Mouse (Mus musculus): Measurements from ENCODE around the gene Trpm4. TPM values are rescaled to one million over a fixed set of nuclear protein-coding genes. Genes with fewer than 3 reads are reported as not detected.

Gene Trpm4
- polyA plus RNA-seq, 1 experiment from 2014 or later = 10.5 TPM

DNA sequence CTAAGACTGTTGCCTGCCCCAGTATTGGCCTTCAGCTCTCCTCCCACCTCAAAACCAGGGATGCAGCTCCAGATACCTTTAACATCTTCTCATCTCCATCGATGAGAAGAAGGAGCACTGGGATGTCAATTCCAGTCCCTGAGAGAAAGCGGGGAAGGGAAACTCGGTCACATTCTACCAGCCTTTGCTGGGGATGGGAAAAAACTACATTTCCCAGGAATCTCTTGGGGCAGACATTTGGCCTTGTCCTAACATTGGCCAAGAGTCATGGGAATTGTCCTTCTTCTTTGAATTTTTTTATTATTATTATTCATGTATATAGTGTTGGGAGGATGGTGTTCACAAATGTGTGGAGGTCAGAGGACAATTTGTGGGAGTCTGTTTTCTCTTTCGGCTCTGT is 11.3 kb downstream of the Trpm4 start:
- Histone ChIP-seq H3K27me3 (ENCODE audit: insufficient read depth, poor library complexity, severe bottlenecking) (no peaks in the 10 kb centered on the region), H3K4me3 (no peak overlapping the region), H3K4me1 (replicated peaks) (no peaks in the 10 kb centered on the region), H3K27ac (no peak overlapping the region), H3K9me3 (peaks cover 3% of the 10 kb centered on the region; the same call in 1 of the 2 replicates), H3K36me3 (peaks cover 26% of the 10 kb centered on the region)
- DNase-seq (ENCODE audit: low spot score) = no peak
- WGBS = 88% methylated on average over 4 of the region's 4 CpGs

DNA sequence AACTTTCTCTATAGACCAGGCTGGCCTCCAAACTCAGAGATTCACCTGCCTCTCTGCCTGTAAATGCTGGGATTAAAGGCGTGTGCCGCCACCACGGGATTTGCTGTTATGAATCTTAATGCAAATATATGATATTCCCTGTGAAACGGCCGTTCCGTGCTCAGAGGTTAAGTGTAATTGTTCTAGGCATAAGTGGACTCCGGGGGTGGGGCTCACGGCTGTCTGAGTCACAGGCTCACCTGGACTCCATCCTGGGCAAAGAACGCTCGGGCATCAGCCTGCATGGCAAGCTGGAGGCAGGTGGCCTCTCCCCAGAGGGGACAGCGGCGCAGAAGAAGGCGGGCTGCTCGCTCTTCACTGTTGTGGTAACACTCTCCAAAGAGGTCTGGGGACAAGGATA is 17.0 kb downstream of the Trpm4 start:
- Histone ChIP-seq H3K27me3 (ENCODE audit: insufficient read depth, poor library complexity, severe bottlenecking) (no peaks in the 10 kb centered on the region), H3K4me1 (replicated peaks) (peaks cover 17% of the 10 kb centered on the region), H3K9me3 (no peaks in the 10 kb centered on the region), H3K4me3 (no peak overlapping the region), H3K36me3 (peaks cover 6% of the 10 kb centered on the region; the same call in 1 of the 2 replicates), H3K27ac (no peak overlapping the region)
- 94% methylated on average over 14 of the region's 14 CpGs for WGBS
- DNase-seq (ENCODE audit: low spot score) = no peak

DNA sequence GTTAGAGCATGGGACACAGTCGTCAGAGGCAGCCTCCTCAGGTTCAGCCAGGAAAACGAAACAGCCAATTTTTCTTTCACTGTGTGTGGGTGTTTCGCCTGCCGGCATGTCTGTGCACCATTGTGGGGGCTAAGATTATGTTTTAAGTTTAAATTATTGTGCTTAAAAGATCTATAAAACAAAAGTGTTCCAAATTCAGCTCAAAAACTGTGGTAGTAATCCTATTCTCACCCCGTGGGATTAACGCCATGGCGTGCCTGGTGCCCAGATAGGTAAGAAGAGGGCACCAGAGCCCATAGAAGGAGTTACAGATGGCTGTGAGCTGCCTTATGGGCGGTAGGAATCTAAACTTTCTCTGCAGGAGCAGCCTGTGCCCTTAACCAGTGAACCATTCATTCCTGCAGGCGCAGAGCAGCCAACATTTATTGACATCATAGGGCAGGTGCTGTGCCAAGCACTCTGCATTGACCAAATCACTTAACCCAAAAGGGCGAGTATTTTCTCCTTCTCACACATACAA is 18.3 kb downstream of the Trpm4 start:
- Histone ChIP-seq H3K27ac (no peak overlapping the region), H3K27me3 (ENCODE audit: insufficient read depth, poor library complexity, severe bottlenecking) (0 out of 2 replicates have a peak, but pooled peaks cover 5% of the 10 kb centered on the region), H3K4me3 (no peak overlapping the region), H3K36me3 (peaks cover 6% of the 10 kb centered on the region; the same call in 1 of the 2 replicates), H3K4me1 (replicated peaks) (peaks cover 17% of the 10 kb centered on the region), H3K9me3 (no peaks in the 10 kb centered on the region)
- 85% methylated on average over 10 of the region's 10 CpGs for WGBS
- DNase-seq (ENCODE audit: low spot score) = no peak

DNA sequence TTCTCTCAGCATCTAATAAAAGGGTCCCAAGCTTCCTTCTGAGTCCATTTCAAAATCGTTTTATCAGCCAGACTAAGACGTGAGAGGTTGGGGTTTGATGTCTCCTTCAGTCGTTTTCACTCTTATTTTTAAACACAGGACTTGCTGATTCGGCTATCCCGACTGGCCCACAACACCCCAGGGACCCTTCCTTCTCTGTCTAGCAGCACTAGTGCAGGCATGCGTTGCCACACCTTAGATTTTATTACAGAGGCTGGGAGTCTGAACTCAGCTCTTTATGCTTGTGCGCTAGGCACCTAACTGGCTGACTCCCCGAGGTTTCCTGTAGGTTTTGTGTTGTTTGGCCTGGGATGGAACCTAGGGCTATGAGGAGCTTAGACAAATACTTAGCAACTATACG is 20.1 kb downstream of the Trpm4 start:
- Histone ChIP-seq H3K4me1 (replicated peaks) (peaks cover 28% of the 10 kb centered on the region), H3K27ac (no peak overlapping the region), H3K9me3 (no peaks in the 10 kb centered on the region), H3K4me3 (no peak overlapping the region), H3K27me3 (ENCODE audit: insufficient read depth, poor library complexity, severe bottlenecking) (peaks cover 6% of the 10 kb centered on the region; the same call in 1 of the 2 replicates), H3K36me3 (peaks cover 6% of the 10 kb centered on the region; the same call in 1 of the 2 replicates)
- DNase-seq (ENCODE audit: low spot score) = no peak
- WGBS = 46% methylated on average over 9 of the region's 9 CpGs

DNA sequence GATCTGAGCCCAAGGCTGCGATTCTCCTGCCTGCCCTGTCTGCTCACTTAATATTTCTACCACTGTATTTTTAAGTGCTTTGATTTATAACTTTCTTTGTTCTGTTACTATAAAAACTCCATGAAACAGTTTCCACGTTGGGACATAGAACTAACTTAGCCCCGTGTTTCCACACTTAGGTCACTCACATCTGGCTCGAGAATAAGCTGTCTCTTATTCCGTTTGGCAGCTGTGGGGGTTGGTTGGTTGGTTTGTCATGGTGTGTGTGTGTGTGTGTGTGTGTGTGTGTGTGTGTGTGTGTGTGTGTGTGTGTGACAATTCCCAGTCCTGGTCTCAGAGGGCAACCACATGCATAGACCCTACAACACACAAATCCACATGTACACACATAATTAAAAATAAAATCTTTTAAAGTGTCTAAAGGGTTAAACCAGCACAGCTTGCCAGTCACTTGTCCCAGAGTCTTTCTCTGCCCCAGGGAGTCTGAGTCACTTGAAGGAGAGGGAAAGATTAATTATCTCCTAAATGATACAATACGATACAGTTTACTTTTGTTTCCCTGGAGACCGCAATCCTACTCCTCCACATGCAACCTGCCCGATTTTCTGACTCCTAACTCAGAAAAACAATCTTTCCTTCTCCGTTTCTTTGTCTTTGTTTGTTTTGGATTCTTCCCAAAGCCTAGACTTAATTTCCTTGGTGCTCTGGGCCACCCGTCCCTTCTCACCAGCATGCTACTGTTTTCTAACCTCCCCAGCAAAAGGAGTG is 20.7 kb downstream of the Trpm4 start:
- Histone ChIP-seq H3K4me3 (no peak overlapping the region), H3K9me3 (no peaks in the 10 kb centered on the region), H3K27me3 (ENCODE audit: insufficient read depth, poor library complexity, severe bottlenecking) (peaks cover 10% of the 10 kb centered on the region; the same call in 1 of the 2 replicates), H3K27ac (no peak overlapping the region), H3K36me3 (peaks cover 6% of the 10 kb centered on the region; the same call in 1 of the 2 replicates), H3K4me1 (replicated peaks) (peaks cover 29% of the 10 kb centered on the region)
- DNase-seq (ENCODE audit: low spot score) = no peak
- WGBS = 40% methylated on average over 10 of the region's 10 CpGs

DNA sequence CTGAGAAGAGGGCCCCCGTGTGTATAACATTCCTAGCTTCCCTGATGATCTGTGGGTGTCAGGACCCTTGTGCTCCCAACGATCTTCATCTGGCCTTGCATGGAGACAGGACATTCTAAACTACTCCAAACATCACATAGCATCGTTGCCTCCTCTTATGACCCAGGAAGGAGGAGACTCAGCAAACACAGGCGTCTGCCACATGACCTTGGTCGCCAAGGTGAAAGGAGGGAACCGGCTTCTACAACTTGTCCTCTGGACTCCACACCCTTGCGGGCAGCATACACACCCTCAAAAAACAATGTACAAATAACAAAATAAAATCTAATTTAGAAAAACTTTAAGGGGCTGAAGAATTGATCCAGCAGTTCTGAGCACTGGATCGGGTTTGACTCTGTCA is 21.6 kb downstream of the Trpm4 start:
- Histone ChIP-seq H3K4me1 (replicated peaks) (peaks cover 29% of the 10 kb centered on the region), H3K4me3 (no peak overlapping the region), H3K27me3 (ENCODE audit: insufficient read depth, poor library complexity, severe bottlenecking) (peaks cover 10% of the 10 kb centered on the region; the same call in 1 of the 2 replicates), H3K27ac (no peak overlapping the region), H3K36me3 (0 out of 2 replicates have a peak, but pooled peaks cover 3% of the 10 kb centered on the region), H3K9me3 (no peaks in the 10 kb centered on the region)
- DNase-seq (ENCODE audit: low spot score) = no peak
- 68% methylated on average over 8 of the region's 8 CpGs for WGBS

DNA sequence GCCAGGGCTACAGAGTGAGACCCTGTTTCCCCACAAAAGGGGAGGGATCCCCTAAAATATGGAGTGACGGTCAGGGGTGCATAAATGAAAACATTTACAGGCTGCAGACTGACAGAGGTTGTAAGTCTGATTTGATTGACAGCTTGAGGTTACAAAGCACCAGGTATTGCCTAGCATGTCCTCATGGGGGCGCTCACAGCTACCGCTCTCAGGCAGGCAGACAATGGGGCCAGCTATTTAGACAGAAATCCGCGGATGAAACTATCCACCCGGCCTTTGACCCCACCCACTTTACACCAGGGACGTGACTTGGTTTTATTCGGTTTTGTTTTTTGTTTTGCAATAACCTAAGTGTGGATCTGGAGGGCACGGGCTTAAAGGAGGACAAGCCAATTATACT is 24.1 kb downstream of the Trpm4 start:
- no peaks in the 10 kb centered on the region for H3K36me3 ChIP-seq
- WGBS = 14% methylated on average over 9 of the region's 9 CpGs
- DNase-seq (ENCODE audit: low spot score) = peak; percentile 77
- H3K4me1 ChIP-seq (replicated peaks) = peaks cover 41% of the 10 kb centered on the region
- peak overlapping the region; percentile 70 for H3K27ac ChIP-seq
- H3K27me3 ChIP-seq (ENCODE audit: insufficient read depth, poor library complexity, severe bottlenecking) = peaks cover 10% of the 10 kb centered on the region; the same call in 1 of the 2 replicates
- H3K4me3 ChIP-seq = no peak overlapping the region
- no peaks in the 10 kb centered on the region for H3K9me3 ChIP-seq

DNA sequence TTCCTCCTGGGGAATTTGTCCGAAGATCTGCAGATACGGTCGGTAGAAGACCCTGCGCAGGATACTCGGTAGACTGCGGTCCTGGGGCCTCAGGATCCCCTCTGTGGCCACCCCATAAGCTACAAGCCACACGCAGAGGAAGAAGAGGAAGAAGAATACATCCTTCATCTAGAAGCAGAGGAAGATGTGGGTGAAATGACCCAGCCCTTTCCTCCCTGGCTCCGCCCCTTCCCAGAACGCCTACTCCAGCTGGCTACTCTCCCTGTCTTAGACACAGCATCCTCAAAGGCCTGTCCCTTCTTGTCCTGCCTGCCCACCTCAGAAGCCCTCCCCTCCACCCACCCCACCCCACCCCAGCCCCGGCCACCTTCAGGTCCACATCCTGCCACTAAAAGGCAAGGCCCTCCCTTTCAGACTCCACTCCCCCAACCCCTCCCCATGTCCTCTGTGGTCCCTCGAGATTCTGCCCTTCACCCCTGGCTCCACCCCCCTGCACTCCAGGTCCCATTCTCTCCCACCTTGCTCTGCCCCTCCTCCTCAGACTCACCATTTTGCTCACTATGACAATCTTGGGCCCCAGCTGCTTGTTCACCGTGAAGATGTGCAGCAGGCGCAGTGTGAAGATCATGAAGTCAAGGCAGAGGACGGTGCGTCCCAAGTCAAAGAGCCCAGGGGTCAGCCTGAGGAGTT is 24.9 kb downstream of the Trpm4 start:
- no peaks in the 10 kb centered on the region for H3K9me3 ChIP-seq
- H3K4me1 ChIP-seq (replicated peaks) = peaks cover 40% of the 10 kb centered on the region
- no peaks in the 10 kb centered on the region for H3K36me3 ChIP-seq
- peak overlapping the region; percentile 70 for H3K27ac ChIP-seq
- no peak overlapping the region for H3K4me3 ChIP-seq
- H3K27me3 ChIP-seq (ENCODE audit: insufficient read depth, poor library complexity, severe bottlenecking) = peaks cover 10% of the 10 kb centered on the region; the same call in 1 of the 2 replicates
- 66% methylated on average over 15 of the region's 15 CpGs for WGBS
- no peak for DNase-seq (ENCODE audit: low spot score)

DNA sequence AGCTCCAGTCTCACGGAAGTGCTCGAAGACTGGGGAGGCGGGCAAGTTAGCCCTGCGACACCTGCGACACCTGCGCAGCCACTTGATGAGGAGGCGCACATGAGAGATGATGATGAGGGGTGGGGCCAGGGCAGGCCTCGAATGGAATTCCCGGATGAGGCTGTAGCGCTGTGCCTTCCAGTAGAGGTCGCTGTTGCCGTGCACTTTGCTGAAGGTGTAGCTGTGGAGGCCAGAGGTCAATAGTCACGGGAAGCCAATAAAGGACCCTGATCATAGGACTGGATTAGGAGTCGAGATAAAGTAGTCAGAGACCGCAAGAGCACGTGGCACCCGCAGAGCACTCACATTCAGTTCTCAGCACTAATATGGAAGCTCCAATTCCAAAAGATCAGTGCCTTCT is 28.3 kb downstream of the Trpm4 start:
- Histone ChIP-seq H3K36me3 (no peaks in the 10 kb centered on the region), H3K4me1 (replicated peaks) (peaks cover 29% of the 10 kb centered on the region), H3K9me3 (no peaks in the 10 kb centered on the region), H3K27me3 (ENCODE audit: insufficient read depth, poor library complexity, severe bottlenecking) (peaks cover 5% of the 10 kb centered on the region; the same call in 1 of the 2 replicates), H3K27ac (peak overlapping the region; percentile 76), H3K4me3 (peak overlapping the region; percentile 49)
- peak; percentile 81 for DNase-seq (ENCODE audit: low spot score)
- 4% methylated on average over 17 of the region's 17 CpGs for WGBS

DNA sequence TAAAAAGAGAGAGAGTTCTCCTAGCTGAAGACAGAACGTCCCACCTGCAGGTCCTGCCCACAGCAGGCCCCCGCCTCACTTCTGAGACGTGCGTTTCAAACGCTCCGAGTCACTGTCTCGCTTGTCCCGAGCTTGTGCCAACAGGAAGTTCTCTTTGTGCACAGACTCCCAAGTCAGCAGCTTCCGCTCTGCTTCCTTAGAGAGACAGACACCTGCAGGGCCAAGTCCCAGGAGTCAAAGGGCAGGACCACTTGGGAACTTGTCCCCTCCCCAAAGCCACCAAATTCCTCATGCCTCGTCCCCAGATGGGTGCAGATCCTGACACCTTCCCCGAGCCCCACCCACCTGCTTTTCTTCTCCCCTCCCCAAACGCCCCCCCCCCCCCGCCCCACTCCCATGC is 28.7 kb downstream of the Trpm4 start:
- Histone ChIP-seq H3K4me3 (peak overlapping the region; percentile 49), H3K27me3 (ENCODE audit: insufficient read depth, poor library complexity, severe bottlenecking) (peaks cover 5% of the 10 kb centered on the region; the same call in 1 of the 2 replicates), H3K4me1 (replicated peaks) (peaks cover 32% of the 10 kb centered on the region), H3K36me3 (no peaks in the 10 kb centered on the region), H3K9me3 (no peaks in the 10 kb centered on the region), H3K27ac (peak overlapping the region; percentile 76)
- no peak for DNase-seq (ENCODE audit: low spot score)
- 13% methylated on average over 13 of the region's 13 CpGs for WGBS

DNA sequence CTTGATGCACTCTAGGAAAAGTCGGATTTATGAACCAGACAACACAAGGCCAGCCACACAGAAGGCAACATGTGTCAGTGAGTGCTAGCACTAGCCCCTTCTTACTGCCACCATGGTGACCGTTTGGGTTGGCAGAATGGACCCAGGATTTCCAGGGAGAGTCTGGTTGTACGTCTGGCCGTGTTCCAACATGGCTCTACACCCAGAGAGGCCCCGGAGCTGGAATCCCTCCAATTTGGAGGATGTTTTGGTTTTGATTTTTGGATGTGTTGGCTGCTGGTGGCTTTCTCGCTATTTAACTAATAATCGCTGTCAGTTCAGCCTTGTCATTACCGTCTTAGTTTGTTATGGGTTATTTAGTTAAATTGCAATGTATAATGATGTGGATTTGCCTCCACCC is 31.0 kb downstream of the Trpm4 start:
- no peaks in the 10 kb centered on the region for H3K36me3 ChIP-seq
- WGBS = 88% methylated on average over 8 of the region's 8 CpGs
- peaks cover 20% of the 10 kb centered on the region for H3K4me1 ChIP-seq (replicated peaks)
- no peak for DNase-seq (ENCODE audit: low spot score)
- no peaks in the 10 kb centered on the region for H3K9me3 ChIP-seq
- H3K4me3 ChIP-seq = no peak overlapping the region
- no peak overlapping the region for H3K27ac ChIP-seq
- H3K27me3 ChIP-seq (ENCODE audit: insufficient read depth, poor library complexity, severe bottlenecking) = no peaks in the 10 kb centered on the region

DNA sequence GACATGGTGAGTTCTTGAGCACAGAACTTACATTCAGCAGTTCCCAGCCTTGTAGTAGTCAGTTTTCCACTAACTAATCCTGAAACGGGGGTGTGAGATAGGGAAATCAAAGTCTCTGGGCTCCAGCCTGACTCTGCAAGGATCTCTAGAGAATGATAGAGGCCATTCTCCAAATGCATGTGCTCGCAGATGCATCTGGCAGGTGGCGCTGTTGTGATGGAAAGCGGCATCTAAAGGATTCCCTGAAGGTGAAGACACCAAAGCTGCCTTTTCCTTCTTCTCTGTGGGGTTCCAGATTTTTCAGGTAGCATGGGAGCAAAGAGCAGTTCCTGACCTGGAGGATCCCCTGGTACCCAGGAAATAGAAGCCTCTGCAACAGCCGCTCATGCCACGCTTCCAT is 33.3 kb downstream of the Trpm4 start:
- Histone ChIP-seq H3K4me3 (no peak overlapping the region), H3K27ac (no peak overlapping the region), H3K4me1 (replicated peaks) (peaks cover 16% of the 10 kb centered on the region), H3K9me3 (no peaks in the 10 kb centered on the region), H3K27me3 (ENCODE audit: insufficient read depth, poor library complexity, severe bottlenecking) (no peaks in the 10 kb centered on the region), H3K36me3 (no peaks in the 10 kb centered on the region)
- WGBS = 17% methylated on average over 6 of the region's 6 CpGs
- DNase-seq (ENCODE audit: low spot score) = peak; percentile 58

DNA sequence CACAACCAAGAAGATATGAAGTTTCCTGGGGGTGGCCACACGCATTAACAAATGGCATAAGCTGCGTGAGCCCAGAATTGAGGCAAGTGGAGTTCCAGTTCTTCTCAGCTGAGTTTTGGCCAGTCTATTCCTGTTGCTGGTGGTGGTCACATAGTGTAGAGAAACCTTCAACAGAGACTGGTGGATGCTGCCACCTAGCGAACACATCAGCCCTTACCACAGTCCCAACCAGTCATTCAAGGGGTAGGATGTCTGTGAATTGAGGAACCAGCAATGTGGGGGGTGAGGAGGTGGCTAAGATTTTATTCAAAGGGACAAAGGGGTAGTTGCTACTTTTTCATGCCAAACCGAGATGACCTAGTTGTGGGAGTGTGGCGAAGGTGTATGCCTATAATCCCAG is 33.8 kb downstream of the Trpm4 start:
- Histone ChIP-seq H3K9me3 (no peaks in the 10 kb centered on the region), H3K27me3 (ENCODE audit: insufficient read depth, poor library complexity, severe bottlenecking) (no peaks in the 10 kb centered on the region), H3K36me3 (no peaks in the 10 kb centered on the region), H3K4me1 (replicated peaks) (peaks cover 11% of the 10 kb centered on the region), H3K27ac (no peak overlapping the region), H3K4me3 (no peak overlapping the region)
- peak; percentile 63 for DNase-seq (ENCODE audit: low spot score)
- WGBS = 18% methylated on average over 5 of the region's 5 CpGs

All from hindbrain, embryonic 10.5 days (tissue).